Mouse (Mus musculus) adrenal gland, adult 10 weeks (tissue): Measurements from ENCODE around the gene Dpm1. TPM values are rescaled to one million over a fixed set of nuclear protein-coding genes. Genes with fewer than 3 reads are reported as not detected.

Source experiments
- polyA plus RNA-seq: library from polyadenylated mRNA; stranded (reverse); fragments of 350-450 nt; fragmentation: Illumina TruSeq; extraction: RNeasy Lipid Tissue Mini Kit (QIAGEN cat#74804); gene quantifications from one replicate; pipeline ENCODE4 v1.2.3, GENCODE M21; 2014; ENCODE audit warnings: low read depth, low replicate concordance

The Dpm1 gene
- polyA plus RNA-seq, result 191 TPM

GRCm38 (mm10) chr2:168230026-168230728, at the start of gene Dpm1, which contains the start of the genes Gm20716 and Mocs3:
TSS of gene Dpm1 (minus strand) at chr2:168230591.
TSS of gene Gm20716 (minus strand) at chr2:168230364.
TSS of gene Mocs3 (plus strand) at chr2:168230622.

GRCm38 (mm10) chr2:168206725-168207644, 23.4 kb downstream of the Dpm1 start, which contains the start of gene Adnp:
TSS of gene Adnp (minus strand) at chr2:168207112.

Other genes with a start within 250 kb of the Dpm1 start
- gene Ripor3, start 220.0 kb downstream of the Dpm1 start, polyA plus RNA-seq, result not detected
- gene Pard6b, start 149.6 kb downstream of the Dpm1 start, polyA plus RNA-seq, result 0.87 TPM
- gene Adnp, start 23.5 kb downstream of the Dpm1 start, polyA plus RNA-seq, result 6.2 TPM
- gene Gm20716, start 227 bp downstream of the Dpm1 start, polyA plus RNA-seq, result 129 TPM
- 2.9 TPM for gene Mocs3, start within 50 bp of the Dpm1 start, polyA plus RNA-seq
- gene Kcng1, start 51.1 kb upstream of the Dpm1 start, polyA plus RNA-seq, result not detected